Mouse (Mus musculus): ENCODE measurements around the gene Gpatch8. TPM values are rescaled to one million over a fixed set of nuclear protein-coding genes. Genes with fewer than 3 reads are reported as not detected.
A peak's percentile ranks its signal among the peaks of the same experiment; 100 is the strongest.
"Not testable (repeated sequence)": the region's sequence is repeated elsewhere in the genome, so short reads cannot be mapped to it uniquely, and the experiment has no call there.

The Gpatch8 gene
- total RNA-seq, 2 experiments from 2014 or later = 19.3 to 23.2 TPM

DNA sequence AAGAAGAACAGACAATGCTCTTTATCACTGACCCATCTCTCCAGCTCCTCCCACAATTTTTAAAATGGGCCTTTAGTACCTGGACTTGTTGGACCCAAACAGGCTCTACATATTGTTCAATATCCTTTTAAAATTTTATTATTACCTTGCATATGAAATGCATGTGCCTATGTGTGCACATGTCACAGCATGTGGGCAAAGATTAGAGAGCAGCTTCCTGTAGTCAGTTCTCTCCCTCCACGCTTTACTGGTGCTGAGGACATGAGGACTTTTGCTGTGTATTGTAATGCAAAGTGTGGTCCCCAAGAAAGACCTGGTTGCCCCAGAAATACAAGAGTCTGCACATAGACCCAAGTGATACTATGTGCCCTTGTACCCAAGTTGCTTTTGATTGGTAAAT, 18.8 kb upstream of the Gpatch8 start:
- intact Hi-C loops (cut with DNase I) = no loop called here
- no peak for DNase-seq (ENCODE audit: low spot score)

DNA sequence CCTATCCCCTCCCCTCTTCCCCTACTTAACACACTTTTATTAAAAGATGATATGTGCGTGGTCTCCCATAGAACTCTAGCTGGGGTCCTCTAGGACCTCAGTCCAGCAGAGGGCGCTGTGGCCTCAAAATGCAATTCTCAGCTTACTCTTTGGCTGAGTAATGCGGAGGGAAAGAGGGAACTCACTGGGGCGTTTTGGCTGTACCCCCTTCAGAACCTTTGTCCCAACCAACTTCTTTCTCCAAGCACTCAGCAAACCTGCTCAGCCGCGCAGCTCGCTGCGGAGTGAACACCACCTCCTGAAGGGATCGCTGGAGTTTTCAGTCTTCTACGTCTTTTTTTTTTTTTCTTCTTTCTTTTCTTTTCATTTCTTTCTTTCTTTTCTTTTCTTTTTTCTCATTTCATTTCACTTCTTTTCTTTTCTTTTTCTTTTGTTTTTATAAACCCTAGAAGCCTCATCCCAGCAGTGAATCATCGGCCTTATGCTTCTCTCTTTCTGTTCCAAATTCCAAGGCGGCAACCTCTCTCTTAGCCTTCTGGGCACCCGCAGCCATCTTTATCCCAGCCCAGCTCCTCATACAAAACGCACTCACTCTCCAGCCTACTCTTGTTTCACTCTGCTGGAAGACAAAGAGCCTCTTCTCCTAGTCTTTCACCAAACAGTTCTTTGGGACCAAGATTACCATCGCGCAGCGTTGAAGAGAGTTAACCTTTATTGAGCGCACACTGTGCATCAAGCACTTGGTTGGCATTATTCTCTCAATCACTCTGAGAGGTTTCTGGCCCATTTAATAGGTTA, 16.9 kb upstream of the Gpatch8 start:
- intact Hi-C loops (cut with DNase I) = loop anchor here (1.0 kb wide), 1 partner anchor 78 kb away; no protein-coding TSS in a partner anchor
- DNase-seq (ENCODE audit: low spot score) = peak; percentile 38

DNA sequence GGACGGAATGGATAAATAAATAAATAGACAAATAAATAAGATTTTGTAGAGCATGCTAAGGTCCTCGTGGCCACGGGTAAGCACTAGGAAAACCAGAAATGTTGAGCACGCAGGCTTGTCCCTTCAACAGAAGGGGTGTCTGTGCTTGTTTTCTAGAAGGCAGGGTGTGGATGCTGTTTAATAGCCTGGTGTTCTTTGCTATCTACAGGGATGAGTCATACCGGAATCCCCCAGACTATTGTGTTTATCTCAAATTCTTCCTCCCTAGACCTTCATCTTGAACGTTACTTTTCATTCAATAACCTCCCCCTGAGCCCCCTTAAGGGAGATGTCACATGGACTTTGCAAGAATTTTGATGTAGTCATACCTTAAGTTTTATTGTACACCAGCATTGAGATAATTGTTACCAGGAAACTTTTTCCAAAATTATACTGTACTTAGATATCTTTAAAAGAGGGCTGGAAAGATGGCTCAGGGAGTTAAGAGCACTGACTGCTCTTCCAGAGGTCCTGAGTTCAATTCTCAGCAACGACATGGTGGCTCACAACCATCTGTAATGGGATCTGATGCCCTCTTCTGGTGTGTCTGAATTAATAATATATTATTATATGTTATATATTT, 12.7 kb upstream of the Gpatch8 start:
- intact Hi-C loops (cut with DNase I) = no loop called here
- no peak for DNase-seq (ENCODE audit: low spot score)

DNA sequence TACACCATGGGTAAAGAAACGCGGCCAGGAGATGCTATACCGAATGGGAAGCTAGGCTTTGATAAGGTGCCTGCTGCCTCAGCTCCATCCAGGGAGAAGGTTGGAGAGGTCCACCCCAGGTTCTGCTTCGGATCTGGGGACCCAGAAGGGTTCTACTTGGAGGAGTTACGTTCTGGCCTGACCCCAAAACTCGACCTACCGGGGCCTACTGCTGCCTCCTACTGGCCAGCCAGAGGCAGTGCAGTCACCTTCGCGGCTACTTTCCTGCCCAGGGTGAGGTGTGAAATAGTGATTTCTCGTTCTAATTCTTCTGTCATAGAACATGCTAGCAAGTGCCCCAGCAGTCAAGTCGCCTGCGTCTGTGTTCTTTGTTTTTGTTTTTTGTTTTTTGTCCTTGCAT, 12.0 kb upstream of the Gpatch8 start:
- no peak for DNase-seq (ENCODE audit: low spot score)
- intact Hi-C loops (cut with DNase I) = no loop called here

DNA sequence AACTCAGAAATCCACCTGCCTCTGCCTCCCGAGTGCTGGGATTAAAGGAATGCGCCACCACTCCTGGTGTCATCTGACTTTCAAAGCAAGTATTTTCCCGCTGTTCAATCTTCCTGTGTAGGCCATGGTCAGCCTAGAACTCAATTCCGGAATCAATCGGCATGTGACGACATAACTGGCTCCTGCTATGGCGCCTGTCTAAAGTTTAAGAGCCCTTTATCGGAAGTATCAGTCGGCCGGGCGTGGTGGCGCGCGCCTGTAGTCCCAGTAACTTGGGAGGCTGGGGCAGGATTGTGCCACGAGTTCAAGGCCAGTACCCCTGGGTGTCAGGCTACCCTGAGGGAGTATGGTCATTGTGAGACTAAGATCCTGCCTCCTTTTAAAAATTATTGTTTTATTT, 11.5 kb upstream of the Gpatch8 start:
- intact Hi-C loops (cut with DNase I) = no loop called here

DNA sequence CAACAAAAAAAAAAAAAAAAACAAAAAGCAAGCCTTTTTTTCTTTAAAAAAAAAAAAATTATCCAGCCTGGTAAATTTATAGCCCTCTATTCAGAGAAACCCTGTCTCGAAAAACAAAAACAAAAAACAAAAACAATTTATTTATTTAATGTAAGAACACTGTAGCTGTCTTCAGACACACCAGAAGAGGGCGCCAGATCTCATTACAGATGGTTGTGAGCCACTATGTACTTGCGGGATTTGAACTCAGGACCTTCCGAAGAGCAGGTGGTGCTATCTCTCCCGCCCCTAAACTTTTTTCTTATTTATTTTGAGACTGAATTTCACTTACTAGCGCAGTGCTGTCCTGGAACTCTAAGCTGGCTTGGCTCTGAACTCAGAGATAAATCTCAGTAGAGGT, 11.0 kb upstream of the Gpatch8 start:
- no peak for DNase-seq (ENCODE audit: low spot score)
- intact Hi-C loops (cut with DNase I) = no loop called here

More for the DNA sequence above, 11.5 kb upstream of the Gpatch8 start:
- DNase-seq (ENCODE audit: low spot score) = no peak

DNA sequence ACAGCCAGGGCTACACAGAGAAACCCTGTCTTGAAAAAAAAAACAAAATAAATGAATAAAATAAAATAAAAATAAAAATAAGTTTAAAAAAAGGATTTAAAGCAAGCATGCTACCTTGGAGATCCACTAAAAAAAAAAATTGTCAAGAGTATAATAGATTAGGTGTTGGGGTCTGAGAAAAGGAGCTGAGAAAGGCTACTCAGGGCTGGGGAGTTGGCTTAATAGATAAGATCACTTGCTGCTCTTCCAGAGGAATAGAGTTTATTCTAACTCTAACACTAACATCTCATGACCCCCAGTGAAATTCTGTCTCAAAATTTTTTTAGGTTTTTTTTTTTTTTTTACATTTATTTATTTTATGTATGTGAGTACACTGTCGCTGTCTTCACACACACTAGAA, 10.1 kb upstream of the Gpatch8 start:
- no peak for DNase-seq (ENCODE audit: low spot score)
- intact Hi-C loops (cut with DNase I) = no loop called here

DNA sequence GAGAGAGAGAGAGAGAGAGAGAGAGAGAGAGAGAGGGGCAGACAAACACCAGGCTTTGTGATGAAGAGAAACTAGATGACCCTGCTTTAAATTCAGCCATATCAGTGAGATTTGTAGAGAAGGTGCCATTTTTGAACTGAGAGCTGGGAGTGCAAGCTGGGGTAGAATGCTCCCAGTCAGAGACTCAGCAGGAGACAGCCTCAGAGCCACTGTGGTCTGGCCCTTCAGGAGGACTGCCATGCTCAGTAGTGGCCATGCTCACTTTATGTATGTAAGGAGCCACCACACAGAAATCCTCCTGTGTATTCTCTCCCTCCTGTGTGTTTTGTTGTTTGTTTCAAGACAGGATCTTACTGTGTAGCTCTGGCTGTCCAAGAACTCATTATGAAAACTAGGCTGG, 9.5 kb upstream of the Gpatch8 start:
- intact Hi-C loops (cut with DNase I) = no loop called here
- no peak for DNase-seq (ENCODE audit: low spot score)

DNA sequence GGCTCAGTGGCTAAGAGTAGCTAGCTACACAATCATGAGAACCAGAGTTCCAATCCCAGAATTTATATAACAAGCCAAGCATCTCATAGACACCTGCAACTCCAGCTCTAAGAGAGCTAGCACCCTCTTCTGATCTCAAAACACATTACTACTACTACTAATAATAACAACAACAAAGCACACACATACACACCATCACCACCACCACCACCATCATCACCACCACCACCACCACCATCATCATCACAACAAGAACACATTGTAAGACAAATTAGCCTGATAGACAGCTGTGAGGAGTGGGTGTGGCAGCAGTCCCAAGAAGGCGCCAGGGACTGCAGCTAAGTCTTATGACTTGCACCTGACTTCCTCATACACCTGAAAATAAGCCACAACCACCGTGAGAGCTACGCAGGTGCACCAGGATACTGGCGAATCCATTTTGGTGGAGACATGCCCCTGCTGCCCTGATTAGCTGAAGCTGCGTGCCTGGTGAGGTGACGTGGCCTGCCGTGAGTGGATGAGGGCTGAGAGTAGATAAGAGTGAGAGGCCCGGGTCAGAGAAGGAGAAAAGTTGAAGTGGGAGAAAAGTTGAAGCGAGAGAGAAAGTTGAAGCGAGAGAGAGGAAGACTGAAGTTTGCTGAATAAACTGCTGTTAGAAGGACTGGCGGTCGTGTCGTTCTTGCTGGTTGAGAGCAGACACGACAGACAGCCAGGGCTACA, 8.9 kb upstream of the Gpatch8 start:
- DNase-seq (ENCODE audit: low spot score); intact Hi-C loops (cut with DNase I): not testable (repeated sequence)

DNA sequence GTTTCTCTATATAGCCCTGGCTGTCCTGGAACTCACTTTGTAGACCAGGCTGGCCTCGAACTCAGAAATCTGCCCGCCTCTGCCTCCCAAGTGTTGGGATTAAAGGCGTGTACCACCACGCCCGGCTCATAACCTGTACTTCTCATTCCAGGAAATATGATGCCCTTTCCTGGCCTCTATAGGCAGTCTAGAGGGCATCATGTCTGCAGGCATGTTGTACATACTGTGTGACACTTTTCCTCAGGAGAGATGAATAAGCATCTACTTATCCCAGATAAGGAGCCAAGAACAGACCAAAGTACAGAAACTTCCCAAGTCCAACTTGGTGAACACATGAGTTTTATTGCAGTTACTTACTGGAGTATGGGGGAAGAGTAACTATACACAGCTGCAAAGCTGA, 2.5 kb upstream of the Gpatch8 start:
- DNase-seq (ENCODE audit: low spot score) = no peak
- intact Hi-C loops (cut with DNase I) = loop anchor here (5.0 kb wide), 1 partner anchor 71 kb away; no protein-coding TSS in a partner anchor

DNA sequence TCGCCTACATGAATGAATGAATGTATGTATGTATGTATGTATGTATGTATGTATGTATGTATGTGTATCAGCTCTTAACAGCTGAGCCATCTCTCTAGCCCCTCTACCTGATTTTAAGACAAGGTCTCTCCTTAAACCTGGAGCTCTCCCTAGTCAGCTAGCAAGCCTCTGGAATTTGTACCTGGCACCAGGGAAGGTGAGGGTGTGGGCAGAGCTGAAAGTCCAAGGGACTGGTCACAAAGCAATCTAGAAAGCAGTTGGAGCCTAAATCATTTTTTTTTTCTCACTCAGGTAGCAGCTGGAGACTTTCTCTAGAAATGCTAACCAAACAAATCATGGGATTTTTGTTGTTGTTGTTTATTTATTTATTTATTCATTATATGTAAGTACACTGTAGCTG, 1.2 kb upstream of the Gpatch8 start:
- intact Hi-C loops (cut with DNase I) = loop anchor here (5.0 kb wide), 1 partner anchor 70 kb away; no protein-coding TSS in a partner anchor
- no peak for DNase-seq (ENCODE audit: low spot score)

DNA sequence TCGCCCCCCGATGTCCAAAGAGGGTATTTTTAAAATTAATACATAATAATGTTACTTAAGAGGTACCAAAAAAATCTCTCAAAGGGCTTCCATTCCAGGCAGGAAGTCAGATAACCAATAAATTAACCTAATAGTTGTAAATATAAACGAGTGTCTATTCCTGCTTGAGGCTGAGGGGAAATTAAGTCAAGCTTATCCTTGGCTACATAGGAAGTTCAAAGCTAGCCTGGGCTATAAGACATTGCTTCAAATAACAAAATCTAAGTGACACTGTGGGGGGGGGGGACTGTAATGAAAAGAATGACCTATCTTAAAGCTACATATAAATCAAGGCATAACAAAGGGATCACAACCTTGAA, 503 bp upstream of the Gpatch8 start:
- intact Hi-C loops (cut with DNase I) = loop anchor here (5.0 kb wide), 1 partner anchor 69 kb away; no protein-coding TSS in a partner anchor

DNA sequence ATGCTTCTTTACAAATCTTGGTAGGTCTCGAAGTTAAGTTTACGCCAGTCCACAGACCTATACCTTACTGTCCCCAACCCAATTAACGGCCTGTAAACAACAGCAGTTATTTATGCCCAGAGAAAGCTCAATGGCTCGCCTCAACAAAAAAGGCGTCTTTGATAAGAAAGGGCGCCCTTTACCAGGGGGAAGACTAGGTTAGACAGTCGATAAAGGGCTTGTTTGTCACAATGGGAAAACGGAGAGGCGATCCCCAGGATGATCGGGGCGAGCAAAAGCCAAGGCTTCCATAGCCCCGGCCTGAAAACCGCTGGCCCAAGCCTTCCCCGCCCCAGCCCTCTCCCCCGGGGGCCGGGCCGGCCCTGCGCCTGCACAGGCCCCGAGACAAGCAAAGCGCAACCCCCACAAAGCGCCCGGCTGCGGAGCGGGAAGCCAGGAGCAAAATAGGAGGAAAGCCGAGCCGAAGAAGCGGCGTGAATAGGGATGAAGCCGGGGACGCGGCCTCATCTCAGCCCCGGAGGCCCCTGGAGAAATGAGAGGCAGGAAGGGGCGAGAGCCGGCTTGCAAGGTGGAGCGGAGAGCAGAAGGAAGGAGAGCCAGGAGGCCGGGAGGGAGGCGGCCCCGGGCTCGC, 677 bp downstream of the Gpatch8 start:
- no peak for DNase-seq (ENCODE audit: low spot score)
- intact Hi-C loops (cut with DNase I) = loop anchor here (5.0 kb wide), 1 partner anchor 68 kb away; no protein-coding TSS in a partner anchor

More for the DNA sequence above, 503 bp upstream of the Gpatch8 start:
- no peak for DNase-seq (ENCODE audit: low spot score)

DNA sequence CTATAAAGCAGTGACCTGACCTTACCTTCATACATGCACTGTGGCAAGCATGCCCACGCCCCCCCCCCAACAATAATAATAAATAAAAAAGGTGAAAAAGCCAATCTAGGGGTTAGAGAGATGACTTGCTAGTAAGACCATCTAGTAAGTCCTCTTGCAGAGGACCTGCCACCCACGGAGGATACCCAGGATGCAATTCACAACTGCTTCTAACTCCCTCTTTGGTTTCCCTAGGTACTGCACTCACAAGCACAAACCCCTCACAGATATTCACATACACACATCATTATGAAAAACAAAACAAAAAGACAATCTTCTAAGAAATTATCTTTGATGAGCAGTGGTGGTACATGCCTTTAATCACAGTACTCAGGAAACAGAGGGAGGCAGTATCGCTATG, 4.1 kb downstream of the Gpatch8 start:
- no peak for DNase-seq (ENCODE audit: low spot score)
- intact Hi-C loops (cut with DNase I) = no loop called here

DNA sequence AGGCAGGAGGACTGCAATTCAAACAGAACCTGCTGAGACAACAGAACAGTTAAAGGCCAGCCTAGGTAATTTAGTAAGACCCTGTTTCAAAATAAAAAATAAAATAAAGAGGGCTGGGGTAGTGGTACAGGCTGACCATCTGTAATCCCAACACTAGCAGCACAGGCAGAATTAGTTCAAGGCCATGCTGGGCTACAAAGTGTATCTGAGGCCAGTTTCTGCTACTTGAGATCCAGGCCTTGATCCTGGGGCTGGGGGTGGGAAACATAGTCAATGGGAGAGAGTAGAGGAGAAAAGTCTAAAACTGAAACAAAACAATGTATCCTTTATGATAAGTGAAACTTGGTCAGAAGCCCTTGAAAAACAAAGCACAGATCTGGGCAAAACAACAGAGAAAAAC, 5.0 kb downstream of the Gpatch8 start:
- no peak for DNase-seq (ENCODE audit: low spot score)
- intact Hi-C loops (cut with DNase I) = no loop called here

DNA sequence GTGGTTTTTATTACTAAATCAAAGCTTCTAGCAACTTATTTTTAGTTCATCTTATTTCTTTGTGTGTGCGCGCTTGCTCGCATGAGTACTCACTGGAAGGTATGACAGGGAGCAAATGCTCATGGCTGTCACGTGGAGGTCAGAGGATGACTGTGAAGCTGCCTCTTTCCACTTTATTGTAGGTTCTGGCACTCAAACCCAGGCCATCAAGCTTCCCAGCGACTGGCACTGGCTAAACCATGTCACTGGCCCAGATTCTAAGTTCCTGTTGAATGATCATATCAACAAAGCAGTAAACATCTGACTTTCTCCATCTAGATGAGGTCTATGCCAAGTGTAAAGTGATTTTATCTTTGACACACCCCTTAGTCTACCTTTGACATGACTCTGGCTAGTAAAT, 14.7 kb downstream of the Gpatch8 start:
- DNase-seq (ENCODE audit: low spot score) = no peak
- intact Hi-C loops (cut with DNase I) = no loop called here

DNA sequence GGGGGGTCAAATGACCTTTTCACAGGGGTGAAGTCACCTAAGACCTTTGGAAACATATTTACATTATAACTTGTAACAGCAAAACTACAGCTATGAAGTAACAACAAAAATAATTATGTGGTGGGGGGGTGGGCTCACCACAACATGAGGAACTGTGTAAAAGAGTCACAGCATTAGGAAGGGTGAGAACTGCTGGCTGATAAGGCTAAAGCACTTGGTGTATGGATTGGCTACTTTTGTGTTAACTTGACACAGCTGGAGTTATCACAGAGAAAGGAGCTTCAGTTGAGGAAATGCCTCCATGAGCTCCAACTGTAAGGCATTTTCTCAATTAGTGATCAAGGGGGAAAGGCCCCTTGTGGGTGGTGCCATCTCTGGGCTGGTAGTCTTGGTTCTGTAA, 15.9 kb downstream of the Gpatch8 start:
- intact Hi-C loops (cut with DNase I); DNase-seq (ENCODE audit: low spot score): not testable (repeated sequence)

DNA sequence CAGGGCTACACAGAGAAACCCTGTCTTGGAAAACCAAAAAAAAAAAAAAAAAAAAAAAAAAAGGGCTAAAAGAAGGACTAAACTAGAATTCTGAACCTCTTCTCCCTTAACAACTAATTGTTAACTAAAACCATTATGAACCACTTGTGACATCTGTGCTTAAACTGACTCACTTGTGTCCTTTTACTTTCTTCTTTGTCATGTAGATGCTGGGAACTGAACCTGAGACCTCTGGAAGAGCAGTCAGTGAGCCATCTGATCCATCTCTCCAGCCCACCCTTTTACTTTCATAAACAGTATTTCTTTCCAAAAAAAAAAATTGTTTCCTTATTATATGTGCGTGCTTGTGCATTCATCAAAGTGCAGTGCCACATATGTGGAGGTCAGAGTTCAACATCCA, 16.5 kb downstream of the Gpatch8 start:
- DNase-seq (ENCODE audit: low spot score) = no peak
- intact Hi-C loops (cut with DNase I) = no loop called here

DNA sequence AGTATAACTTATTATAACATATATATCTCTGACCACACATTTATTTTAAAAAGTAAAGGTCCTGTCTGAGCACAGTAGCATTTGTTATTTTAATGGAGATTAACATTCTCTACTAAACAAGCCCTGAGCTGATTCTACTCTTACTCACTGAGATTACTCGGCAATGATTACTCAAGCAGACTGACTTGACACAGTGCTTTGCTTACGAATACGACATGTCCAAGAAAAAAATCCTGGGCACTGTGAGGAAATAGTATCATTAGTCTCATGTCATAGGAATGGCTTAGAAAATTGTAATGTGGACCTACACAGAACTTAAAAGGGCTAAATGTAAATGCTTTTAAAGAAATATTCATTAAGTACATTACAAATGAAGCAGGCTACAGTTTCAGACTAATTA, 20.0 kb downstream of the Gpatch8 start:
- intact Hi-C loops (cut with DNase I) = no loop called here
- DNase-seq (ENCODE audit: low spot score) = no peak

DNA sequence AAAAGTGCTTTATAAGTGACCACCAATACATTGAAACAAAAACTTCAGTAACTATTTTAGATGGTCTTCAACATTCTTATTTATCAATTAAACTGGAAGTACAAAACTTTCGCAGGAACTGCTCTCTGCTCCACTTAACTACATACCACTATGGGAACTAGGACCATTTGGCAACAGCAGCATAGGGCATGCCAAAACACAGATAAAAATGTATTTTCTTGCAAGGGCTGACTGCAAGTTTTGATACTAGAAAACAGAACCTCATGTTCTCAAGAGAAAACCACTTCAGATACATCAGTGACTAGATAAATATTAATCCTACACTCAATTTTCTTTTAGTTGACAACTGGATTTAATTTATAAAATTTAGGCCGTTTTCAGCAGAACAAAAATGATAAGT, 22.1 kb downstream of the Gpatch8 start:
- no peak for DNase-seq (ENCODE audit: low spot score)
- intact Hi-C loops (cut with DNase I) = no loop called here

Data from heart, postnatal 25 days (tissue).